19 mouse cellular contexts compared by ENCODE assay signal in the genomic region with DNA sequence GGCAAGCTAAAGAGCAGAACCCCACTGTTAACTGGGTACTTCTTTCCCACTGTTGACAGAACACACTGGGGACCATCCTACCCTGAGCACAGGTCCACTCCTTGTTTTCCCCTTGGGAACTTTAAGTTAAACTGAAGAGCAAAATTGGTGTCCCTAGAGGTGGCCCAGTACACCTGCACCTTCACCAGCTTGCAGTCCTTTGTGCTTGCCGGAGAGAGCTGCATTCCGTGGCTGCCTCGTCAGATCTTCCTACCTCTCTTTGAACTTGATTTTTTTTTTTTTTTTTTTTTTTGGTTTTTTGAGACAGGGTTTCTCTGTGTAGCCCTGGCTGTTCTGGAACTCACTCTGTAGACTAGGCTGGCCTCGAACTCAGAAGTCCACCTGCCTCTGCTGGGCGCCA. TPM values are rescaled to one million over a fixed set of nuclear protein-coding genes. Genes with fewer than 3 reads are reported as not detected.
DNase-seq lines count a peak whose midpoint lies in the region; ATAC-seq lines count a peak whose summit lies in the region.
"Had no signal": no experiment of that assay in that cellular context is flagged by ENCODE, and none has a peak within 500 bp of the region (broad histone marks: within the 10 kb centered on the region; RNA-seq: fewer than 3 reads in every experiment).

No protein-coding gene starts in this region.

- H3K4me1 ChIP-seq in lung, embryonic 15.5 days, result peaks cover 7% of the 10 kb centered on the region
- peaks cover 21% of the 10 kb centered on the region for H3K4me1 ChIP-seq in embryonic facial prominence, embryonic 10.5 days
- peaks cover 15% of the 10 kb centered on the region for H3K4me1 ChIP-seq in limb, embryonic 12.5 days (replicated peaks)
- H3K4me1 ChIP-seq: forebrain, embryonic 12.5 days had no signal

- no peak overlapping the region for H3K9ac ChIP-seq in lung, embryonic 15.5 days
- no peak overlapping the region for H3K9ac ChIP-seq in limb, embryonic 12.5 days (replicated peaks)
- H3K9ac ChIP-seq: forebrain, embryonic 12.5 days; heart, embryonic 13.5 days; kidney, embryonic 15.5 days; liver, embryonic 14.5 days had no signal

- no peak for ATAC-seq in lung, embryonic 15.5 days (ENCODE audit: borderline replicate concordance, extremely low read depth, low FRiP score, low TSS enrichment)
- ATAC-seq in limb, embryonic 12.5 days (ENCODE audit: insufficient number of reproducible peaks, insufficient read depth, low FRiP score, low TSS enrichment, low read depth), result no peak
- ATAC-seq: hindbrain, postnatal 0 days; intestine, postnatal 0 days had no signal

- H3K4me2 ChIP-seq in lung, embryonic 15.5 days, result no peak overlapping the region
- H3K4me2 ChIP-seq in limb, embryonic 12.5 days, result no peak overlapping the region
- H3K4me2 ChIP-seq: forebrain, embryonic 12.5 days; heart, embryonic 13.5 days; kidney, embryonic 15.5 days had no signal

- H3K27me3 ChIP-seq in lung, embryonic 15.5 days, result no peaks in the 10 kb centered on the region
- H3K27me3 ChIP-seq in embryonic facial prominence, embryonic 10.5 days (replicated peaks; ENCODE audit: low read depth, poor library complexity, severe bottlenecking), result no peaks in the 10 kb centered on the region
- H3K27me3 ChIP-seq in limb, embryonic 12.5 days, result no peaks in the 10 kb centered on the region
- H3K27me3 ChIP-seq: heart, embryonic 13.5 days; kidney, embryonic 15.5 days had no signal

- DNase-seq in lung, postnatal 36 days, result no peak
- no peak for DNase-seq in embryonic facial prominence, embryonic 10.5 days (ENCODE audit: low spot score)
- peak; percentile 43 for DNase-seq in thymus, postnatal 25 days
- DNase-seq in layer of hippocampus, adult 18-20 months (ENCODE audit: low spot score in 2 of 2), result no peak
- DNase-seq in left cerebral cortex, adult 9 months (ENCODE audit: low spot score in 2 of 2), result no peak
- DNase-seq: adrenal gland, postnatal 10 days; cerebellum, adult 9-10 months; heart, postnatal 4 days; retina, postnatal 1 day had no signal

- H3K27ac ChIP-seq in lung, embryonic 15.5 days, result peak overlapping the region; percentile 71
- peak overlapping the region; percentile 77 for H3K27ac ChIP-seq in embryonic facial prominence, embryonic 10.5 days (replicated peaks)
- 0 out of 2 replicates have a peak overlapping the region, but pooled peaks have one; percentile 83 for H3K27ac ChIP-seq in limb, embryonic 12.5 days
- H3K27ac ChIP-seq: forebrain, embryonic 12.5 days; hindbrain, postnatal 0 days; kidney, embryonic 15.5 days; liver, embryonic 14.5 days; macrophage; midbrain, embryonic 10.5 days had no signal

- H3K9me3 ChIP-seq in lung, embryonic 15.5 days, result no peaks in the 10 kb centered on the region
- H3K9me3 ChIP-seq in embryonic facial prominence, embryonic 10.5 days, result no peaks in the 10 kb centered on the region
- no peaks in the 10 kb centered on the region for H3K9me3 ChIP-seq in limb, embryonic 12.5 days
- H3K9me3 ChIP-seq: forebrain, embryonic 12.5 days; heart, embryonic 13.5 days; kidney, embryonic 15.5 days; midbrain, embryonic 10.5 days had no signal

- WGBS in lung, embryonic 15.5 days, result 51% methylated on average over 5 of the region's 5 CpGs
- 75% methylated on average over 5 of the region's 5 CpGs for WGBS in embryonic facial prominence, embryonic 10.5 days
- 83% methylated on average over 5 of the region's 5 CpGs for whole genome bisulfite sequencing in limb, embryonic 12.5 days

- H3K4me3 ChIP-seq in lung, embryonic 15.5 days, result no peak overlapping the region
- H3K4me3 ChIP-seq in embryonic facial prominence, embryonic 10.5 days, result no peak overlapping the region
- H3K4me3 ChIP-seq in limb, embryonic 12.5 days (replicated peaks), result no peak overlapping the region
- H3K4me3 ChIP-seq: forebrain, embryonic 12.5 days; heart, embryonic 13.5 days; kidney, embryonic 15.5 days; midbrain, embryonic 10.5 days had no signal

- H3K36me3 ChIP-seq in lung, embryonic 15.5 days, result peaks cover 18% of the 10 kb centered on the region; the same call in 1 of the 2 replicates
- H3K36me3 ChIP-seq in embryonic facial prominence, embryonic 10.5 days (replicated peaks), result no peaks in the 10 kb centered on the region
- H3K36me3 ChIP-seq in limb, embryonic 12.5 days, result 0 out of 2 replicates have a peak, but pooled peaks cover 7% of the 10 kb centered on the region
- H3K36me3 ChIP-seq: forebrain, embryonic 12.5 days; midbrain, embryonic 10.5 days had no signal

RNA-seq across cellular contexts. Expression of a gene that starts 27.5 kb away (rescaled TPM):
- 7.0 and 7.6 TPM in 2 replicates for polyA plus RNA-seq in lung, embryonic 15.5 days (2015; fragmentation: Nextera tagmentation; extraction: Ambion mirVana)
- 1.4 TPM in 2 replicates for polyA plus RNA-seq in embryonic facial prominence, embryonic 10.5 days (2016; fragmentation: Nextera tagmentation; extraction: Ambion mirVana)
- 2.6 and 3.4 TPM in 2 replicates for polyA plus RNA-seq in limb, embryonic 12.5 days (2016; fragmentation: Nextera tagmentation; extraction: Ambion mirVana)
- 1 to 10 TPM; 3.0 to 4.1 TPM for total RNA-seq in layer of hippocampus, adult 18-20 months (2021)
